Mouse (Mus musculus) lung, postnatal 14 days (tissue): ENCODE results near the gene Ngf.

Source experiments
- DNase-seq: peaks from one replicate; pipeline ENCODE4 v3.0.0; 2021

Gene Ngf

GRCm38 (mm10) chr3:102469713-102470448, at the start of gene Ngf:
TSS of gene Ngf (plus strand) at chr3:102469919.
- DNase-seq: no peak

GRCm38 (mm10) chr3:102445567-102445966, 24.2 kb upstream of the Ngf start:
- DNase-seq: peak; percentile 57

GRCm38 (mm10) chr3:102446691-102447090, 23.0 kb upstream of the Ngf start:
- no peak for DNase-seq

GRCm38 (mm10) chr3:102454566-102454965, 15.2 kb upstream of the Ngf start:
- no peak for DNase-seq

GRCm38 (mm10) chr3:102460528-102460927, 9.2 kb upstream of the Ngf start:
- DNase-seq: no peak

GRCm38 (mm10) chr3:102460986-102461385, 8.7 kb upstream of the Ngf start:
- no peak for DNase-seq

- no peak for DNase-seq
Measured at GRCm38 (mm10) chr3:102462703-102463336, 6.9 kb upstream of the Ngf start.

GRCm38 (mm10) chr3:102463339-102463738, 6.4 kb upstream of the Ngf start:
- no peak for DNase-seq

- peak; percentile 73 for DNase-seq
Measured at GRCm38 (mm10) chr3:102466587-102466986, 3.1 kb upstream of the Ngf start.

GRCm38 (mm10) chr3:102467121-102467520, 2.6 kb upstream of the Ngf start:
- DNase-seq: no peak

GRCm38 (mm10) chr3:102471251-102471650, 1.5 kb downstream of the Ngf start:
- DNase-seq: no peak

- no peak for DNase-seq
Measured at GRCm38 (mm10) chr3:102471799-102472198, 2.1 kb downstream of the Ngf start.

- DNase-seq: no peak
Measured at GRCm38 (mm10) chr3:102474275-102475155, 4.8 kb downstream of the Ngf start.

- DNase-seq: no peak
Measured at GRCm38 (mm10) chr3:102477917-102478694, 8.4 kb downstream of the Ngf start.

GRCm38 (mm10) chr3:102490393-102491123, 20.8 kb downstream of the Ngf start:
- no peak for DNase-seq

GRCm38 (mm10) chr3:102498113-102498512, 28.4 kb downstream of the Ngf start:
- no peak for DNase-seq

GRCm38 (mm10) chr3:102498931-102499330, 29.2 kb downstream of the Ngf start:
- no peak for DNase-seq

- no peak for DNase-seq
Measured at GRCm38 (mm10) chr3:102500031-102500430, 30.3 kb downstream of the Ngf start.

GRCm38 (mm10) chr3:102501186-102501585, 31.5 kb downstream of the Ngf start:
- no peak for DNase-seq

- no peak for DNase-seq
Measured at GRCm38 (mm10) chr3:102505129-102505528, 35.4 kb downstream of the Ngf start.

- no peak for DNase-seq
Measured at GRCm38 (mm10) chr3:102506061-102506460, 36.3 kb downstream of the Ngf start.

GRCm38 (mm10) chr3:102507666-102508260, 38.0 kb downstream of the Ngf start:
- no peak for DNase-seq
